Mouse (Mus musculus) C2C12 (cell line): ENCODE results near the gene Slc38a6.

Experiments used
- CEBPB ChIP-seq: IDR thresholded peaks from one replicate; pipeline ENCODE4 v1.6.1; 2011; ENCODE audit warnings: low read depth, mild to moderate bottlenecking, control low read depth, moderate library complexity
- CTCF ChIP-seq: IDR thresholded peaks from one replicate; pipeline ENCODE4 v1.5.1; 2011; ENCODE audit not compliant: control insufficient read depth, insufficient read depth, insufficient read length

- TF ChIP-seq CTCF = no peak
- TF ChIP-seq CEBPB = no peak
These were observed 60.6 kb downstream of the Slc38a6 start for GRCm38 (mm10) chr12:73347202-73347601.
